Mouse (Mus musculus) heart, postnatal 0 days (tissue): ENCODE measurements around the gene Hapln2.

ENCODE experiments used
- CTCF ChIP-seq: IDR thresholded peaks from 2 replicates; pipeline ENCODE4 v1.5.1; 2016; ENCODE audit warnings: antibody characterized with exemption, control low read depth, low read depth
- EP300 ChIP-seq: IDR thresholded peaks from 2 replicates; pipeline ENCODE4 v1.6.1; 2016; ENCODE audit warnings: antibody characterized with exemption, low read depth

DNA sequence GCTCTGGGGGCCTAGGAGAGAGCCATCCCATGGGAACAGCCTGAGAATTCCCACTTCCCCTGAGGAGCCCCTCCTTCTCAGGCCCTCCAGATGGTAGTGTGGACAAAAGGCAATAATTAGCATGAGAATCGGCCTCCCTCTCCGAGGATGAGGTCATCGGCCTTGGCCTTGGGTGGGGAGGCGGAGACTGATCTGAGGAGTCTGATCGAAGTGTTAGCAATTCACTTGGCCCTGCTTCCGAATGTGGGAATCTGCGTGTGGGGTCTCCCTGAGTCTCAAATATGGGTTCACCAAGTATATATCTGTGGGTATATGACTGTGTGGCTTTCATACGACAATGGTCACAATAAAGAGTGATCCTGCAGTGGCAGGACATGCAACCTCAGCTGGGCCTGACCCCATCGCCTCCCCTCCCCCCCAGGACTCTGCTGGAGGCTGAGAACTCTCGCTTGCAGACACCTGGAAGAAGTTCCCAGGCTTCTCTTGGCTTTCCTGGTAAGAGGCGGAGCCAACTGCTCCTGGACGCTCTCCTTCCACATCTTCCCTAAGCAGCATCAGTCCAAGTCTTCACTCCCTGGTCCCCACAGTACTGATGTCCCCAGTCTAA is 52.9 kb downstream of the Hapln2 start:
- TF ChIP-seq CTCF (no peak), EP300 (no peak)
